Mouse (Mus musculus) fat pad, adult 2 months (tissue): ENCODE results near the gene Mrpl43.

ENCODE experiments used
- DNase-seq: peaks from one replicate; pipeline ENCODE4 v3.0.0-alpha.2; 2011; ENCODE audit warnings: low read depth, low spot score; ENCODE audit errors: extremely low read depth

Mrpl43 gene

GRCm38 (mm10) chr19:44982477-44983115 lies 23.6 kb downstream of the Mrpl43 start:
- no peak for DNase-seq

GRCm38 (mm10) chr19:44980787-44981186 lies 25.5 kb downstream of the Mrpl43 start:
- DNase-seq = no peak

GRCm38 (mm10) chr19:44977148-44977547 lies 29.1 kb downstream of the Mrpl43 start:
- no peak for DNase-seq

- no peak for DNase-seq
These were observed 29.6 kb downstream of the Mrpl43 start for GRCm38 (mm10) chr19:44976636-44977035.

GRCm38 (mm10) chr19:44968329-44968728 lies 37.9 kb downstream of the Mrpl43 start:
- DNase-seq = no peak

- no peak for DNase-seq
These were observed 40.3 kb downstream of the Mrpl43 start for GRCm38 (mm10) chr19:44965978-44966377.

GRCm38 (mm10) chr19:44959633-44960032 lies 46.6 kb downstream of the Mrpl43 start:
- no peak for DNase-seq
